Mouse (Mus musculus) stomach, postnatal 0 days (tissue): ENCODE data around the gene BC017158. TPM values are rescaled to one million over a fixed set of nuclear protein-coding genes. Genes with fewer than 3 reads are reported as not detected.

ENCODE experiments used
- ATAC-seq: fragments of 200-750 bp; cut with Nextera tagmentation; 2 replicates; pipeline ENCODE4 v1.8.0; 2017; ENCODE audit not compliant: low FRiP score, low TSS enrichment
- DNase-seq: peaks from one replicate; pipeline ENCODE4 v3.0.0-alpha.2; 2016; ENCODE audit warnings: low spot score
- H3K27ac ChIP-seq: fragments of 300-500 bp; sonication (generic); replicated peaks from 2 replicates; pipeline ENCODE4 v1.5.1; 2014; ENCODE audit warnings: mild to moderate bottlenecking, control low read depth
- H3K27me3 ChIP-seq: fragments of 300-500 bp; sonication (generic); 2 replicates; pipeline ENCODE4 v1.6.1; 2014; ENCODE audit warnings: low read length; ENCODE audit not compliant: control insufficient read depth, insufficient read depth
- H3K36me3 ChIP-seq: fragments of 300-500 bp; sonication (generic); 2 replicates; pipeline ENCODE4 v1.6.1; 2014; ENCODE audit warnings: low read length, mixed read lengths; ENCODE audit not compliant: control insufficient read depth, insufficient read depth
- H3K4me1 ChIP-seq: fragments of 300-500 bp; sonication (generic); replicated peaks from 2 replicates; pipeline ENCODE4 v1.6.1; 2014; ENCODE audit warnings: antibody characterized with exemption; ENCODE audit not compliant: control insufficient read depth, insufficient read depth
- H3K4me2 ChIP-seq: fragments of 300-500 bp; sonication (generic); replicated peaks from 2 replicates; pipeline ENCODE4 v1.6.1; 2014; ENCODE audit warnings: low read depth, mild to moderate bottlenecking, control low read depth, moderate library complexity
- H3K4me3 ChIP-seq: fragments of 300-500 bp; sonication (generic); 2 replicates; pipeline ENCODE4 v1.5.1; 2014; ENCODE audit warnings: low read depth, low read length, control low read depth
- H3K9ac ChIP-seq: fragments of 300-500 bp; sonication (generic); 2 replicates; pipeline ENCODE4 v1.6.1; 2014; ENCODE audit warnings: mild to moderate bottlenecking, low read length, control low read depth, mixed read lengths
- H3K9me3 ChIP-seq: fragments of 300-500 bp; sonication (generic); 2 replicates; pipeline ENCODE4 v1.6.1; 2016; ENCODE audit warnings: low read length; ENCODE audit not compliant: control insufficient read depth
- CTCF ChIP-seq: IDR thresholded peaks from 2 replicates; pipeline ENCODE4 v1.5.1; 2016; ENCODE audit warnings: antibody characterized with exemption, low read depth, mild to moderate bottlenecking, moderate library complexity
- EP300 ChIP-seq: optimal IDR thresholded peaks from 2 replicates; pipeline ENCODE3; 2016; ENCODE audit warnings: antibody characterized with exemption
- WGBS: fragments of 180-500 bp; shearing (Covaris S2); extraction: QIAGEN DNeasy Blood & Tissue Kit; methylation state at CpG from one replicate; pipeline ENCODE4 v1.1.7; 2014; 5-methylcytosine and 5-hydroxymethylcytosine counted together
- polyA plus RNA-seq: library from polyadenylated mRNA; unstranded; fragments of >200 nt; fragmentation: Nextera tagmentation; extraction: Ambion mirVana; gene quantifications from 2 replicates; pipeline ENCODE4 v1.2.1, GENCODE M21; 2015

The BC017158 gene
- polyA plus RNA-seq: 17.0 and 19.4 TPM in 2 replicates

GRCm38 (mm10) chr7:128297617-128298480, at the start of gene BC017158:
BC017158 (minus strand) TSS chr7:128298170.
- Histone ChIP-seq H3K36me3 (no peaks in the 10 kb centered on the region), H3K4me1 (0 out of 2 replicates have a peak, but pooled peaks cover 4% of the 10 kb centered on the region), H3K4me2 (peak within 1 kb of the TSS; percentile 93), H3K9ac (peak within 1 kb of the TSS; percentile 90), H3K4me3 (peak within 1 kb of the TSS; percentile 84), H3K9me3 (no peaks in the 10 kb centered on the region), H3K27me3 (no peaks in the 10 kb centered on the region), H3K27ac (peak within 1 kb of the TSS; percentile 91)
- peak; percentile 73 for ATAC-seq
- peak; percentile 75 for DNase-seq
- 1% methylated on average over 46 of the region's 47 CpGs for whole genome bisulfite sequencing
- no peak for TF ChIP-seq CTCF
- no peak for TF ChIP-seq EP300

GRCm38 (mm10) chr7:128346991-128347390, 49.0 kb upstream of the BC017158 start:
- Histone ChIP-seq H3K4me2 (no peak overlapping the region), H3K9me3 (no peaks in the 10 kb centered on the region), H3K4me3 (no peak overlapping the region), H3K27me3 (no peaks in the 10 kb centered on the region), H3K9ac (no peak overlapping the region), H3K27ac (no peak overlapping the region), H3K4me1 (no peaks in the 10 kb centered on the region), H3K36me3 (no peaks in the 10 kb centered on the region)
- no peak for ATAC-seq
- no peak for TF ChIP-seq EP300
- TF ChIP-seq CTCF: no peak
- DNase-seq: peak; percentile 8
- WGBS: 71% methylated on average over 8 of the region's 8 CpGs

GRCm38 (mm10) chr7:128346522-128346921, 48.6 kb upstream of the BC017158 start:
- no peaks in the 10 kb centered on the region for H3K4me1 ChIP-seq
- H3K4me2 ChIP-seq: no peak overlapping the region
- no peak overlapping the region for H3K27ac ChIP-seq
- no peak overlapping the region for H3K4me3 ChIP-seq
- H3K27me3 ChIP-seq: no peaks in the 10 kb centered on the region
- ATAC-seq (no peak), DNase-seq (peak; percentile 10)
- no peaks in the 10 kb centered on the region for H3K36me3 ChIP-seq
- no peaks in the 10 kb centered on the region for H3K9me3 ChIP-seq
- 44% methylated on average over 2 of the region's 2 CpGs for WGBS
- TF ChIP-seq EP300 (no peak), CTCF (no peak)
- no peak overlapping the region for H3K9ac ChIP-seq

- Histone ChIP-seq H3K36me3 (no peaks in the 10 kb centered on the region), H3K27ac (no peak overlapping the region), H3K4me3 (no peak overlapping the region), H3K27me3 (no peaks in the 10 kb centered on the region), H3K9ac (no peak overlapping the region), H3K4me2 (no peak overlapping the region), H3K4me1 (no peaks in the 10 kb centered on the region), H3K9me3 (no peaks in the 10 kb centered on the region)
- WGBS: 80% methylated on average over 6 of the region's 6 CpGs
- TF ChIP-seq EP300 (no peak), CTCF (no peak)
- DNase-seq (no peak), ATAC-seq (no peak)
Measured at GRCm38 (mm10) chr7:128345691-128346090, 47.7 kb upstream of the BC017158 start.

GRCm38 (mm10) chr7:128344928-128345653, 47.1 kb upstream of the BC017158 start:
- Histone ChIP-seq H3K9ac (no peak overlapping the region), H3K4me3 (no peak overlapping the region), H3K27ac (no peak overlapping the region), H3K27me3 (no peaks in the 10 kb centered on the region), H3K9me3 (no peaks in the 10 kb centered on the region), H3K4me1 (no peaks in the 10 kb centered on the region), H3K36me3 (no peaks in the 10 kb centered on the region), H3K4me2 (no peak overlapping the region)
- TF ChIP-seq EP300 (no peak), CTCF (peak; percentile 99)
- 67% methylated on average over 6 of the region's 6 CpGs for WGBS
- DNase-seq (peak; percentile 76), ATAC-seq (peak; percentile 75)
